Mouse (Mus musculus) thymus, adult 2 months (tissue): ENCODE results near the gene Tsku. TPM values are rescaled to one million over a fixed set of nuclear protein-coding genes. Genes with fewer than 3 reads are reported as not detected.

Experiments used
- DNase-seq: peaks from one replicate; pipeline ENCODE4 v3.0.0; 2021
- H3K27ac ChIP-seq: fragments of 200-500 bp; 2 replicates; pipeline ENCODE4 v1.5.1; 2012; ENCODE audit warnings: low read length, control low read depth; ENCODE audit not compliant: control insufficient read depth, insufficient read depth
- H3K27me3 ChIP-seq: fragments of 200-500 bp; 2 replicates; pipeline ENCODE4 v1.6.1; 2012; ENCODE audit warnings: mild to moderate bottlenecking, low read length, moderate library complexity, mixed read lengths; ENCODE audit not compliant: control insufficient read depth, insufficient read depth
- H3K36me3 ChIP-seq: fragments of 200-500 bp; 2 replicates; pipeline ENCODE4 v1.6.1; 2012; ENCODE audit warnings: mild to moderate bottlenecking, low read length, moderate library complexity; ENCODE audit not compliant: control insufficient read depth, insufficient read depth
- H3K4me1 ChIP-seq: fragments of 200-500 bp; replicated peaks from 2 replicates; pipeline ENCODE4 v1.6.1; 2012; ENCODE audit warnings: low read length; ENCODE audit not compliant: control insufficient read depth, insufficient read depth
- H3K4me3 ChIP-seq: fragments of 200-500 bp; 2 replicates; pipeline ENCODE4 v1.5.1; 2012; ENCODE audit warnings: mild to moderate bottlenecking, low read length, control low read depth, moderate library complexity; ENCODE audit not compliant: control insufficient read depth, insufficient read depth
- CTCF ChIP-seq: fragments of 200-500 bp; IDR thresholded peaks from 2 replicates; pipeline ENCODE4 v1.5.1; 2012; ENCODE audit warnings: mild to moderate bottlenecking, control low read depth, low read length, moderate library complexity, borderline replicate concordance; ENCODE audit not compliant: control insufficient read depth, poor library complexity, insufficient read depth; ENCODE audit errors: extremely low read depth
- POLR2A ChIP-seq: fragments of 200-500 bp; IDR thresholded peaks from 2 replicates; pipeline ENCODE4 v1.6.1; 2012; ENCODE audit warnings: mild to moderate bottlenecking, low read length, control low read depth, moderate library complexity; ENCODE audit not compliant: control insufficient read depth, poor library complexity, insufficient read depth; ENCODE audit errors: extremely low read depth
- WGBS: fragments of 180-500 bp; shearing (Covaris S2); methylation state at CpG from one replicate; pipeline ENCODE4 v1.1.7; 2018; 5-methylcytosine and 5-hydroxymethylcytosine counted together
- polyA plus RNA-seq: library from polyadenylated mRNA; depleted of rRNA; stranded (reverse); fragments of >200 nt; gene quantifications from 2 replicates; pipeline ENCODE4 v1.2.3, GENCODE M21; 2012

Tsku gene
- polyA plus RNA-seq, 1 experiment = 11.1 TPM

- no peak overlapping the region for H3K27ac ChIP-seq
- no peaks in the 10 kb centered on the region for H3K27me3 ChIP-seq
- DNase-seq = no peak
- no peaks in the 10 kb centered on the region for H3K4me1 ChIP-seq
- 94% methylated on average over 6 of the region's 6 CpGs for WGBS
- TF ChIP-seq POLR2A = no peak
- TF ChIP-seq CTCF = no peak
- no peaks in the 10 kb centered on the region for H3K36me3 ChIP-seq
- H3K4me3 ChIP-seq = no peak overlapping the region
Measured at GRCm38 (mm10) chr7:98380224-98380925, 19.2 kb upstream of the Tsku start.

- Histone ChIP-seq H3K36me3 (no peaks in the 10 kb centered on the region), H3K27ac (no peak overlapping the region), H3K4me3 (no peak overlapping the region), H3K4me1 (no peaks in the 10 kb centered on the region), H3K27me3 (no peaks in the 10 kb centered on the region)
- 93% methylated on average over 4 of the region's 4 CpGs for WGBS
- DNase-seq = no peak
- TF ChIP-seq POLR2A (no peak), CTCF (no peak)
Measured at GRCm38 (mm10) chr7:98379232-98379631, 18.1 kb upstream of the Tsku start.

GRCm38 (mm10) chr7:98377257-98377656 lies 16.1 kb upstream of the Tsku start:
- no peak for DNase-seq
- TF ChIP-seq POLR2A (no peak), CTCF (no peak)
- no peak overlapping the region for H3K4me3 ChIP-seq
- H3K27me3 ChIP-seq = no peaks in the 10 kb centered on the region
- no peaks in the 10 kb centered on the region for H3K36me3 ChIP-seq
- no peaks in the 10 kb centered on the region for H3K4me1 ChIP-seq
- no peak overlapping the region for H3K27ac ChIP-seq
- 74% methylated on average over 5 of the region's 5 CpGs for WGBS

GRCm38 (mm10) chr7:98371161-98371560 lies 10.0 kb upstream of the Tsku start:
- H3K36me3 ChIP-seq = no peaks in the 10 kb centered on the region
- DNase-seq = no peak
- TF ChIP-seq CTCF (no peak), POLR2A (no peak)
- H3K27me3 ChIP-seq = no peaks in the 10 kb centered on the region
- 72% methylated on average over 4 of the region's 4 CpGs for WGBS
- H3K27ac ChIP-seq = no peak overlapping the region
- no peak overlapping the region for H3K4me3 ChIP-seq
- no peaks in the 10 kb centered on the region for H3K4me1 ChIP-seq

DNA sequence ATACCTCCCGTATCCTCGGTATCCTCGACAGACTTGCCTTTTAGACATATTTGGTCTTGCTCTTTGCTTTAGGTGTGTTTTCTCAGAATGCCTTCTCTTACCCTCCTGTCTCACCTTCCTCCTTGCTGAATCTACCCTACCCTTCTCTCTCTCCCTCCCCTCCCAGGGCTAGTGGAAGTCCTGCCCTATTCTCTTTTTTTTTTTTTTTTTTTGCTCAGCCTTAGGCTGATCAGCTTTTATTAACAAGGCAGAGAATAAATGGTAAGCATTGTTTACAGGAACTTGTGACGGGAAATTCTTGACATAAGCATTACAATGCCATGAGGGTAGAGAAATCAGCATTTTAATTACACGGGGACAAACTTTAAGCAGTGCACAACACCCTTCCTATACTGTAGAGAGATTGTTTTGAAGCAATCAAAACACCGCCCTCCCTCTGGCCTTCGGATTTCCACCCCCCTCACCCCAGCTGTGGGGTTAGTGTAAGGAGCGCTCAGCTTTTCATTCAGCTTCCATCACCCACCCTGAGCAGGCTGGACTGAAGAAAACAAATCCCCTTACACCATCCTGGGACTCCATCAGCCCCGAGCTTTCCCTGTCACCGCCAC lies 8.7 kb upstream of the Tsku start:
- DNase-seq = no peak
- TF ChIP-seq CTCF (no peak), POLR2A (no peak)
- H3K4me1 ChIP-seq = no peaks in the 10 kb centered on the region
- no peaks in the 10 kb centered on the region for H3K36me3 ChIP-seq
- no peaks in the 10 kb centered on the region for H3K27me3 ChIP-seq
- 92% methylated on average over 10 of the region's 10 CpGs for whole genome bisulfite sequencing
- H3K27ac ChIP-seq = no peak overlapping the region
- H3K4me3 ChIP-seq = no peak overlapping the region

- H3K27ac ChIP-seq = no peak overlapping the region
- 30% methylated on average over 2 of the region's 2 CpGs for WGBS
- TF ChIP-seq CTCF (no peak), POLR2A (no peak)
Measured at GRCm38 (mm10) chr7:98361662-98362061, 534 bp upstream of the Tsku start.

More at GRCm38 (mm10) chr7:98361662-98362061, 534 bp upstream of the Tsku start:
- Histone ChIP-seq H3K4me1 (peaks cover 9% of the 10 kb centered on the region), H3K27me3 (peaks cover 13% of the 10 kb centered on the region), H3K4me3 (peak overlapping the region; percentile 46; the same call in 1 of the 2 replicates), H3K36me3 (no peaks in the 10 kb centered on the region)
- DNase-seq = no peak
